Mouse (Mus musculus): ENCODE results near the gene 1700102P08Rik. TPM values are rescaled to one million over a fixed set of nuclear protein-coding genes. Genes with fewer than 3 reads are reported as not detected.
A peak's percentile ranks its signal among the peaks of the same experiment; 100 is the strongest.

The 1700102P08Rik gene
- total and polyA plus RNA-seq, 3 experiments = 0.92 to 1.0 TPM; not detected in 1

DNA sequence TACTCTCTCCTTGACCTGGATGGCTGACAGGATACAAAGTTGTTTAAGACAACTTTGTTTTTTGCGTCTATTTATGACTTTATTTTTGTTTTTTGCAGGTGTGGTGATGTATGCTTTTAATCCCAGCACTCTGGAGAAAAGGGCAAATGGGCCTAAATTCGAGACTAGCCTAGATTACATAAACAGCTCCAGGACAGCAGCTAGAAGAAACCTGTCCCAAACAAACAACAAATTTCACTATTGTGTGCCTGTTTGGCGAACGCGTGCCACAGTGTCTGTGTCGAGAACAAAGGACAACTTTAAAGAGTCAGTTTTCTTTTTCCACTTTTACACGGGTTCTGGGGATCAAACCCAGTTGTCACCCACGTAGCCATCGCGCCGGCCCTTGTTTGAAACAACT, 45.6 kb upstream of the 1700102P08Rik start (continued):
- TF ChIP-seq MAFK (IDR thresholded peaks at IDR 0.05; ENCODE audit: borderline replicate concordance, low read depth, low read length) = no peak
- no peak for TF ChIP-seq GABPA (IDR thresholded peaks at IDR 0.05; ENCODE audit: low read depth, low read length)
- TF ChIP-seq POLR2A (IDR thresholded peaks at IDR 0.05; ENCODE audit: control insufficient read depth in 1 of 2, insufficient read depth in 1 of 2, low read depth in 1 of 2, low read length in 2 of 2, poor library complexity in 1 of 2) = no peak

DNA sequence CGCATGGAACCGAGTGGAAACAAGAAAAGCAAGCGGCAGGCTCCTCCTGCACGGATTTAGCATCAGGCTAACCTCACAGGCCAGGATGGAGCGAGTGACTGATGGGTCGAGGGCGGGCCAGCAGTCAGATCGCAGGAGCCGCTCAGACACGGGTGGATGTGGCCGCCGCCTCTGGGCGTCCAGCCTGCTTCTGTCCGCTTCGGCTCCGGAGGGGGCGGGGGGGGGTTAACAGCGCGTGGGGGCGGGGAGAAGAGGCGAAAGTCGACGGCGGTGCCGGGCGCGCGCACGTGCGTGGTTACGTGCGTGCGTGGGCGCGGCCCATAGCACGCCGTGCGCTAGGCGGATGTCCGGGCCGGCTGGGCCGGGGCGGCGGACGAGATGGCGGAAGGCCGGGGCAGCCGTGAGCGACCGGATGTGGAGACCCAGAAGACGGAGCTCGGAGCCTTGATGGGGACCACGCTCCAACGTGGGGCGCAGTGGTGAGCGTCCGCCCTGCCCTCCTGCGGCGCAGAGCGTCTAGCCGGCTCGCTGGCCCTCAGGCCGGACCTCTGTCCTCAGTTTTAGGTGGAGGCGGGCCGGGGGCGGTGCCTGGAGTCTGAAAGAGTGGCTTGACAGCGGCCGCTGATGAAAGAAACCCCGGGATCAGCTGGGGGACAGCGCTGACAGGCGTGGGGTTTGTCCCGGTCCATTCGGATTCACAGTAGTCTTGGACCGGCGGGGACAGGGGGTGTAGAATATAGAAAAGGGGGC, 44.9 kb upstream of the 1700102P08Rik start, which contains the start of gene Usp4:
TSS of gene Usp4 (plus strand) at position 314 of the 750 bp plus-strand sequence.
- H3K36me3 ChIP-seq (ENCODE audit: control insufficient read depth in 1 of 2, insufficient read depth in 2 of 2, low read length in 2 of 2) = peaks cover 12 to 32% of the 10 kb centered on the region in 2 experiments
- peaks cover 13 to 37% of the 10 kb centered on the region in 2 experiments for H3K4me1 ChIP-seq (ENCODE audit: control insufficient read depth in 1 of 2, insufficient read depth in 2 of 2, low read length in 2 of 2)
- peak; percentile 91 for DNase-seq (ENCODE audit: low read depth, low spot score)
- H3K27me3 ChIP-seq (ENCODE audit: control insufficient read depth in 1 of 2, insufficient read depth in 2 of 2, low read length in 2 of 2) = no peaks in the 10 kb centered on the region
- H3K79me2 ChIP-seq (ENCODE audit: control insufficient read depth, insufficient read depth, low read length, poor library complexity) = peaks cover 30% of the 10 kb centered on the region
- H3K9me3 ChIP-seq (replicated peaks; ENCODE audit: insufficient read depth, low read length) = no peaks in the 10 kb centered on the region
- H3K27ac ChIP-seq (ENCODE audit: control insufficient read depth, low read depth, low read length) = peak within 1 kb of the TSS; percentile 92
- peak within 1 kb of the TSS; percentile 93 for H3K9ac ChIP-seq (ENCODE audit: control insufficient read depth, low read depth, low read length, poor library complexity, severe bottlenecking)
- H3K4me3 ChIP-seq (ENCODE audit: control insufficient read depth in 1 of 2, insufficient read depth in 1 of 2, low read depth in 2 of 2, low read length in 2 of 2) = peak within 1 kb of the TSS; percentile 94 to 95
- TF ChIP-seq CHD1 (IDR thresholded peaks at IDR 0.05; ENCODE audit: low read depth, low read length) (no peak), HCFC1 (IDR thresholded peaks at IDR 0.05; ENCODE audit: low read depth, low read length) (peak; percentile 82), NRF1 (IDR thresholded peaks at IDR 0.05; ENCODE audit: insufficient read depth, low read depth, low read length, poor library complexity, severe bottlenecking) (peak; percentile 55; the same call in 1 of the 2 replicates), MAX (IDR thresholded peaks at IDR 0.05; ENCODE audit: low read length) (peak; percentile 57; the same call in 1 of the 2 replicates), MEF2A (IDR thresholded peaks at IDR 0.05; ENCODE audit: extremely low read depth, insufficient replicate concordance, low read depth, low read length, poor library complexity, severe bottlenecking) (no peak), ZKSCAN1 (IDR thresholded peaks at IDR 0.05; ENCODE audit: low read depth, low read length) (no peak), NELFE (IDR thresholded peaks at IDR 0.05; ENCODE audit: low read depth, low read length) (peak; percentile 71; the same call in 1 of the 2 replicates), BHLHE40 (IDR thresholded peaks at IDR 0.05; ENCODE audit: borderline replicate concordance, low read depth, low read length) (peak; percentile 78; the same call in 1 of the 2 replicates), POLR2A (IDR thresholded peaks at IDR 0.05; ENCODE audit: control insufficient read depth in 1 of 2, insufficient read depth in 1 of 2, low read depth in 1 of 2, low read length in 2 of 2, poor library complexity in 1 of 2) (peak; percentile 74 to 83), KAT2A (conservative IDR thresholded peaks at IDR 0.05; ENCODE audit: low read depth, low read length) (no peak), MYC (IDR thresholded peaks at IDR 0.05; ENCODE audit: low read depth, low read length) (no peak), MXI1 (IDR thresholded peaks at IDR 0.05; ENCODE audit: low read depth, low read length) (peak; percentile 80), ELF1 (IDR thresholded peaks at IDR 0.05; ENCODE audit: low read depth, low read length) (peak; percentile 78), POLR2AphosphoS5 (IDR thresholded peaks at IDR 0.05; ENCODE audit: borderline replicate concordance, low read depth, low read length) (no peak), E2F4 (IDR thresholded peaks at IDR 0.05; ENCODE audit: borderline replicate concordance, low read depth, low read length) (no peak), TAL1 (IDR thresholded peaks at IDR 0.05; ENCODE audit: low read length) (no peak), GATA1 (IDR thresholded peaks at IDR 0.05; ENCODE audit: low read depth, low read length) (no peak), JUND (IDR thresholded peaks at IDR 0.05; ENCODE audit: low read depth, low read length) (no peak), RAD21 (IDR thresholded peaks at IDR 0.05; ENCODE audit: low read depth, low read length) (no peak), SIN3A (IDR thresholded peaks at IDR 0.05; ENCODE audit: low read length) (peak; percentile 62), MAZ (IDR thresholded peaks at IDR 0.05; ENCODE audit: low read depth, low read length) (peak; percentile 74; the same call in 1 of the 2 replicates), SMC3 (IDR thresholded peaks at IDR 0.05; ENCODE audit: low read depth, low read length) (no peak), MYB (IDR thresholded peaks at IDR 0.05; ENCODE audit: low read depth, low read length) (no peak), UBTF (IDR thresholded peaks at IDR 0.05; ENCODE audit: borderline replicate concordance, insufficient read depth, low read depth, low read length) (no peak), RCOR1 (IDR thresholded peaks at IDR 0.05; ENCODE audit: low read depth, low read length) (peak; percentile 37; the same call in 1 of the 2 replicates), MAFK (IDR thresholded peaks at IDR 0.05; ENCODE audit: borderline replicate concordance, low read depth, low read length) (no peak), ETS1 (IDR thresholded peaks at IDR 0.05; ENCODE audit: low read depth, low read length) (0 out of 2 replicates have a peak, but pooled peaks have one; percentile 4), ZMIZ1 (IDR thresholded peaks at IDR 0.05; ENCODE audit: low read depth, low read length) (peak; percentile 70), USF1 (IDR thresholded peaks at IDR 0.05; ENCODE audit: low read depth, low read length) (peak; percentile 51; the same call in 1 of the 2 replicates), TBP (IDR thresholded peaks at IDR 0.05; ENCODE audit: low read depth, low read length) (peak; percentile 28; the same call in 1 of the 2 replicates), USF2 (IDR thresholded peaks at IDR 0.05; ENCODE audit: borderline replicate concordance in 1 of 2, insufficient read depth in 1 of 2, low read depth in 1 of 2, low read length in 2 of 2) (no peak)
